Mouse (Mus musculus) small intestine, adult 2 months (tissue): ENCODE results near the gene Fbxl8. TPM values are rescaled to one million over a fixed set of nuclear protein-coding genes. Genes with fewer than 3 reads are reported as not detected.

ENCODE experiments used
- H3K27ac ChIP-seq: fragments of 200-500 bp; 2 replicates; pipeline ENCODE4 v1.5.1; 2012; ENCODE audit warnings: low read depth, low read length, control low read depth, inconsistent platforms; ENCODE audit not compliant: insufficient read depth
- H3K27me3 ChIP-seq: fragments of 200-500 bp; 2 replicates; pipeline ENCODE4 v1.6.1; 2012; ENCODE audit warnings: mild to moderate bottlenecking, moderate library complexity, low read length, inconsistent platforms; ENCODE audit not compliant: control insufficient read depth, insufficient read depth
- H3K36me3 ChIP-seq: fragments of 200-500 bp; 2 replicates; pipeline ENCODE4 v1.6.1; 2012; ENCODE audit warnings: mild to moderate bottlenecking, low read length, control low read depth, inconsistent platforms; ENCODE audit not compliant: control insufficient read depth, insufficient read depth
- H3K4me1 ChIP-seq: fragments of 200-500 bp; 2 replicates; pipeline ENCODE4 v1.6.1; 2012; ENCODE audit warnings: low read length, inconsistent platforms, mixed read lengths; ENCODE audit not compliant: control insufficient read depth, insufficient read depth, insufficient read length
- H3K4me3 ChIP-seq: fragments of 200-500 bp; 2 replicates; pipeline ENCODE4 v1.5.1; 2012; ENCODE audit warnings: low read depth, mild to moderate bottlenecking, control low read depth, inconsistent platforms, low read length, moderate library complexity
- CTCF ChIP-seq: fragments of 200-500 bp; IDR thresholded peaks from 2 replicates; pipeline ENCODE4 v1.5.1; 2012; ENCODE audit warnings: low read depth, mild to moderate bottlenecking, control low read depth, inconsistent platforms, low read length, moderate library complexity, mixed read lengths; ENCODE audit not compliant: insufficient replicate concordance, insufficient read length; ENCODE audit errors: extremely low read depth
- POLR2A ChIP-seq: fragments of 200-500 bp; IDR thresholded peaks from 2 replicates; pipeline ENCODE4 v1.6.1; 2012; ENCODE audit warnings: low read depth, mild to moderate bottlenecking, control low read depth, inconsistent platforms, low read length, moderate library complexity
- WGBS: fragments of 180-500 bp; shearing (Covaris S2); methylation state at CpG from one replicate; pipeline ENCODE4 v1.1.7; 2018; 5-methylcytosine and 5-hydroxymethylcytosine counted together
- polyA plus RNA-seq: library from polyadenylated mRNA; depleted of rRNA; stranded (reverse); fragments of >200 nt; gene quantifications from 2 replicates; pipeline ENCODE4 v1.2.3, GENCODE M21; 2012; rRNA removed

Fbxl8 gene
- polyA plus RNA-seq = 12.4 and 34.9 TPM in 2 replicates

DNA sequence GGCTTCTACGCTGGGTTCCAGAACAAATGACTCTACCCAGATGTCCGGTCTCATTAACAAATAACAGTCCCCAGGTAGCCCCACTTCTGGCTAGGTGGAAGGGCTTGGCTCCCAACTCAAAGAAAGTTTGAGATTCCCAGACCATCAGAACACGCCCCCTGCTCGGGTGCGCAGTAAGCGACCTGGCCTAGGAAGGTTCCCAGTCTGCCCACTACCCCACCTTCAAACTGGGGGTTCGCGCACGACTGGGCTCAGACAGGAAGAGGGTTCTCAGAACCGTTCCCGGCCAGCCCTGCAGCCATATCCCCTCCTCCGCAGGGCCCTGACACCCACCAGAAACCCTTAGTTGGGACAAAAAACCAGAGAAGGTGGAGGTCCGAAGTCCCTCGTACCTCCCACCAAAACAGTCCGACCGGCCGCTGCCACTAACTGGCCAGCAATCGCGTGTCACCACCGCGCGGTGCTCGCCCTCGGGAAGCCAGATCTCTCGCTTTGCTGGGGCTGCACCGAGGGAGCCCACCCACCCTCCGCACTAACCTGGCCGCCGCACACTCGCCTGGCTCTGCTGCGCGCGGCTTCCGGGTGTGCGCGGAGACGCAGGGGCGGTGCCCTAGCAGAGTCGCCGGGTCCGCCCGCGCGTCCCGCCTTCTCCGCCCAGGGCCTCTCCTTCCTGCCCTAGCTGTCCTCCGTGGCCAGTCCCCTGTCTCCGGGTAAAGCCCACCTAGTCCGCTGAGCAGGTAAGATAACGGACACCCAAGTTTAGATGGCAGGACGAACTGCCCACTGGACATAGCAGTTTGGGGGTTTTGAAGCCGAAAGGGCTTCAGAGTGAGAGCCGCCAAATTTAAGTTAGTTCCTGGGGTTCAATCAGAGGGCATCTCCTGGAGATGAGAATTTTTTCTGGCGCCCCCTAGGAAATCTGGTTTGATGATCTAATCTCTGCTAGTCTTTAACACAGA lies at the start of gene Fbxl8, which contains the start of gene Tradd:
Gene Fbxl8 (plus strand): TSS at position 625 of the 959 bp plus-strand sequence.
Gene Tradd (minus strand): TSS at position 586 of the 959 bp plus-strand sequence.
- Histone ChIP-seq H3K27me3 (no peaks in the 10 kb centered on the region), H3K4me1 (peaks cover 34% of the 10 kb centered on the region), H3K4me3 (peak within 1 kb of the TSS; percentile 99), H3K36me3 (peaks cover 21% of the 10 kb centered on the region), H3K27ac (peak within 1 kb of the TSS; percentile 86)
- TF ChIP-seq POLR2A = peak; percentile 76
- 0 out of 2 replicates have a peak, but pooled peaks have one; percentile 15 for TF ChIP-seq CTCF
- under 1% methylated on average over 54 of the region's 54 CpGs for WGBS

- no peak overlapping the region for H3K4me3 ChIP-seq
- no peaks in the 10 kb centered on the region for H3K4me1 ChIP-seq
- peaks cover 7% of the 10 kb centered on the region for H3K36me3 ChIP-seq
- H3K27me3 ChIP-seq = no peaks in the 10 kb centered on the region
- TF ChIP-seq POLR2A = no peak
- no peak for TF ChIP-seq CTCF
- WGBS = 75% methylated on average over 5 of the region's 5 CpGs
- H3K27ac ChIP-seq = no peak overlapping the region
Observed at GRCm38 (mm10) chr8:105217926-105218522, 46.4 kb upstream of the Fbxl8 start.

GRCm38 (mm10) chr8:105223850-105224249 lies 40.6 kb upstream of the Fbxl8 start:
- no peaks in the 10 kb centered on the region for H3K27me3 ChIP-seq
- no peaks in the 10 kb centered on the region for H3K36me3 ChIP-seq
- H3K4me1 ChIP-seq = no peaks in the 10 kb centered on the region
- 78% methylated on average over 7 of the region's 7 CpGs for WGBS
- H3K27ac ChIP-seq = no peak overlapping the region
- no peak overlapping the region for H3K4me3 ChIP-seq
- no peak for TF ChIP-seq CTCF
- no peak for TF ChIP-seq POLR2A

DNA sequence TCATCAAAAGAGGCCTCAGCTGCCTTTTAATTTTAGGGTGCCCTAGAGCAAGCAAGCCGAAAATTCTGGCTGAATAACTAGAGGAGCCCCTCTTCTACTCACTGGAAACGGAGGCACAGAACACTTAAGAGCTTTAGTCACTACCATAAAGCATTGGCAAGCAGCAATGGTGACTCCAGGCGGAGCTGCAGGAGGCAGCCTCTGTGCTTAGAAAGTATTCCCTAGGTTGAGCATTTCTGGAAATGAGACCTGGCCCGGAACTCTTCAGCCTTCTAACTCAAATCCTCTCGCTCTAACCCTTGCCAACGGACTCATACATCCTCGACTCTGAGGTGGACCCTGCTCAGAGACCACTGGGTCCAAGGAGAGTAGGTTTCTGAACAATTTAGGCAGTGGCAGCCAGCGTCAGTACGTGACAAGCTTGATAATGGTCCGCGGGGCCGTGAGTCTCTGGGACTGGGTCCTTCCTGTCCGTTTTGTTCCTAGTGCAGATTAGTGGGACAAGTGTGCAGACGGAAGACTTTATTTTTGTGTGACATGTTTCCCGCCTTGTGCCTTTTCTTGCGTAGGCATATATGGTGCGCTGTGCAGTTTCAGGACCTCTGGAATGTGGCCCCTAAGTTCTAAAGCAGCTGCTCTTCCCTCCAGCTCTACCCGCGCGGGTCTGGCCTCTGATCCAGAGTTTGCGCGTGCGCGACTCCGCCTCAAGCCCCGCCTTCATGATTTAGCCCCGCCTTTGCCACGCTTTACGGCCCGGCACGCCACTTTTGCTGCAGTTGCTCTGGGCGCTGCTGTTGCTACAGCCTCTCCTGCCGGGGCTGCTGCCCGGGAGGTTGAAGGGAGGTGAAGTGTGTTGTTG lies 39.8 kb upstream of the Fbxl8 start, which contains the start of gene D230025D16Rik:
Gene D230025D16Rik (plus strand): TSS at position 733 of the 859 bp plus-strand sequence.
- peak within 1 kb of the TSS; percentile 88 for H3K4me3 ChIP-seq
- H3K27me3 ChIP-seq = no peaks in the 10 kb centered on the region
- TF ChIP-seq POLR2A (peak; percentile 93), CTCF (no peak)
- peak within 1 kb of the TSS; percentile 66 for H3K27ac ChIP-seq
- WGBS = 2% methylated on average over 34 of the region's 34 CpGs
- H3K36me3 ChIP-seq = no peaks in the 10 kb centered on the region
- no peaks in the 10 kb centered on the region for H3K4me1 ChIP-seq

GRCm38 (mm10) chr8:105225272-105225593 lies 39.2 kb upstream of the Fbxl8 start:
- Histone ChIP-seq H3K27ac (peak overlapping the region; percentile 66), H3K4me1 (no peaks in the 10 kb centered on the region), H3K36me3 (no peaks in the 10 kb centered on the region), H3K27me3 (no peaks in the 10 kb centered on the region), H3K4me3 (peak overlapping the region; percentile 88)
- WGBS = 1% methylated on average over 27 of the region's 27 CpGs
- TF ChIP-seq CTCF (no peak), POLR2A (no peak; the same call in 1 of the 2 replicates)

DNA sequence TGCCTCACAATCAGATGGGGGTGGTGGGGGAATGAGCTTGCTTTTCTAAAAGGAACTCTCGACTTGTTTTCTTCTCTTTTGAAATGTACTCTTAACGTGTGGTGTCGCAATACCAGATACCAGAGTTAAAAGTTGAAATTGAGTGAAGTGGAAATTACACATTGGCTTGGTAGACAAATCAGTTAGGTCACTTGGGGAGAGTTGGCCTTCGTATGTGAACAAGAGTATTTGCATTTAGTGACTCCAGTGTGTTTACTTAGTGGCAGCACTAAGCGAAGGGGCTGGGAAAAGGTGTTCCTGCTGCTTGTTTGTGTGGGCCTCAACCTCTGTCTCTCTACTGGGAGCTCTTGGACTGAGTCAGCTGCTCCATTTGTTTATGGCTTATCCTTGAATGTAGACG lies 38.5 kb upstream of the Fbxl8 start:
- TF ChIP-seq POLR2A = no peak
- no peak for TF ChIP-seq CTCF

More for the DNA sequence above, 38.5 kb upstream of the Fbxl8 start:
- no peaks in the 10 kb centered on the region for H3K27me3 ChIP-seq
- peaks cover under 1% of the 10 kb centered on the region; the same call in 1 of the 2 replicates for H3K36me3 ChIP-seq
- no peak overlapping the region for H3K27ac ChIP-seq
- H3K4me3 ChIP-seq = no peak overlapping the region
- H3K4me1 ChIP-seq = no peaks in the 10 kb centered on the region
- 2% methylated on average over 6 of the region's 6 CpGs for WGBS
